Comparison of ENCODE assay signal across 17 mouse cellular contexts in genomic region chr11:116216549-116216948, GRCm38 (mm10). TPM values are rescaled to one million over a fixed set of nuclear protein-coding genes. Genes with fewer than 3 reads are reported as not detected.
"Had no signal": no experiment of that assay in that cellular context is flagged by ENCODE, and none has a peak within 500 bp of the region (broad histone marks: within the 10 kb centered on the region; RNA-seq: fewer than 3 reads in every experiment).

No protein-coding gene starts in this region.

- H3K4me3 ChIP-seq: limb, embryonic 10.5 days; limb, embryonic 13.5 days; liver, embryonic 12.5 days; liver, embryonic 15.5 days; megakaryocyte, embryonic 14.5 days; midbrain, embryonic 10.5 days; midbrain, embryonic 13.5 days had no signal

- H3K4me2 ChIP-seq: limb, embryonic 13.5 days; liver, embryonic 12.5 days; liver, embryonic 15.5 days; lung, embryonic 14.5 days; midbrain, embryonic 13.5 days had no signal

- H3K9ac ChIP-seq: limb, embryonic 13.5 days; liver, embryonic 12.5 days; liver, embryonic 15.5 days; lung, embryonic 14.5 days; midbrain, embryonic 13.5 days had no signal

- DNase-seq: kidney, adult 8-10 months; kidney, postnatal 14 days; kidney, postnatal 4 days; liver; lung, embryonic 14.5 days; lung, postnatal 14 days; thymus, postnatal 25 days had no signal

- ATAC-seq: inflammation-experienced regulatory T-cells, adult 6 months; intestine, embryonic 16.5 days; liver, embryonic 12.5 days; midbrain, embryonic 13.5 days; midbrain, embryonic 16.5 days had no signal

- H3K9me3 ChIP-seq: limb, embryonic 10.5 days; liver, embryonic 12.5 days; liver, embryonic 15.5 days had no signal

- H3K36me3 ChIP-seq: liver, embryonic 15.5 days had no signal

- H3K27ac ChIP-seq: limb, embryonic 10.5 days; limb, embryonic 13.5 days; liver, embryonic 12.5 days; liver, embryonic 15.5 days; midbrain, embryonic 10.5 days; midbrain, embryonic 13.5 days had no signal

RNA-seq across cellular contexts. Expression of gene Evpl, which starts 21.3 kb away (rescaled TPM):
- polyA plus RNA-seq: inflammation-experienced regulatory T-cells, adult 6 months had no signal
